Mouse (Mus musculus): ENCODE measurements around the gene Tada2a.

Gene Tada2a

DNA sequence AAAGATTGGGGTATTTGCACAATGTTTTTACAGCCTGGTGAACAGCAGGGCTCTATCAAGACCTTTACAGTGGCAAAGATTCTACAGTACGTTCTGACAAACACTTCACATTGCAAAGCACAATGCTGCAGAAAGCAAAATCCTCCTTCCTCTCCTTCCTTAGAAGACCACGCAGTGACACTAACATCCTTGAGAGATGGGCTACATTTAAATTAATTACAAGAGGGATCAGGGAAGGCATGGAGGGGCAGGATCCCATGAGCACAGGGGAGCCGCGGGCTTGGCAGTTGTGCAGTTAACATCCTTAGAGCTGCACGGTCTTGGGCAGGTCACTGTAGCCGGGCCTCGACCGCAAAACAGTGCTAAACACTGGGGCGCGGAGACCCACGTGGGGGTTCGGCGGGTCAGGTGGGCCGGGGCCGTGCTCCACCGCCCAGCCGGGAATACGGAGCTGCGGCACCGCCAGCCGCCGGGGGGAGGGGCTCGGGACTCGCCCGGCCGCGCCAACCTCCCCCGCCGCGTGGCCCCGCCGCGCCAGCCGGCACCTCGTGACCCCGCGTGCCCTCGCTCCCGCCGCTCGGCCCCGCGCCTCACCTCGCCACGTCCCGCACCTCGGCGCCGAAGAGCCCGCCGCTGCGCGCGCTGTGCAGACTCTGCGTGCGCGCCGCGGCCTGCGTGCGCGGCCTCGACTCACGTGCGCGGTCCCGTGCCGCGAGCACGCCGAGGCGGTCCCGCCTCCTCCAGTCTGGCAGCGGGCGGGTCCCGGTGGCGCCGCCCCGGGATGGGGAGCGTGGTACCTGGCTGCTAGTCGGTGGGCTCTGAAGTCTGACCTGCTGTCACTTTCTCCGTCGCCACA is at the start of gene Tada2a, which contains the start of gene Acaca:
TSS of gene Tada2a (minus strand) at position 658 of the 856 bp plus-strand sequence.
TSS of gene Acaca (plus strand) at position 730 of the 856 bp plus-strand sequence.
- DNase-seq = peak; percentile 75

DNA sequence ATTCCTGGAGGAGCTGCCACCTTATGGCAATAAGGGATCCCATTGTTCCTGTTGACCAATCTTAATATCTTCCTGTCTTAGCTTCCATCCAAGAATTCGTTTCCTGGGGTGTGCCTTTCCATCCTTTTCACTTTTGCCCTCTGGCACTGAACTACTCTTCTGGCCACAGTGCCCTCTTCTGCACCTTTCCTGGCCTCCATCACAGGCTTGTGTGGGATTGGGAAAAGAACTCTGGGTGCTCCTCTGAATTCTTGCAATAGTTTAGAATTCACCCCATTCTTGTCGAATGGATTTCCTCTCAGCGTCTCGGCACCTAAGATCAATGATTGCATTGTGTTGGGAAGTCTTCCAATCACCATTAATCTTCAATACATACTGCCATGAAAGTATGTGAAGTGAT is 49.2 kb upstream of the Tada2a start:
- DNase-seq = no peak

DNA sequence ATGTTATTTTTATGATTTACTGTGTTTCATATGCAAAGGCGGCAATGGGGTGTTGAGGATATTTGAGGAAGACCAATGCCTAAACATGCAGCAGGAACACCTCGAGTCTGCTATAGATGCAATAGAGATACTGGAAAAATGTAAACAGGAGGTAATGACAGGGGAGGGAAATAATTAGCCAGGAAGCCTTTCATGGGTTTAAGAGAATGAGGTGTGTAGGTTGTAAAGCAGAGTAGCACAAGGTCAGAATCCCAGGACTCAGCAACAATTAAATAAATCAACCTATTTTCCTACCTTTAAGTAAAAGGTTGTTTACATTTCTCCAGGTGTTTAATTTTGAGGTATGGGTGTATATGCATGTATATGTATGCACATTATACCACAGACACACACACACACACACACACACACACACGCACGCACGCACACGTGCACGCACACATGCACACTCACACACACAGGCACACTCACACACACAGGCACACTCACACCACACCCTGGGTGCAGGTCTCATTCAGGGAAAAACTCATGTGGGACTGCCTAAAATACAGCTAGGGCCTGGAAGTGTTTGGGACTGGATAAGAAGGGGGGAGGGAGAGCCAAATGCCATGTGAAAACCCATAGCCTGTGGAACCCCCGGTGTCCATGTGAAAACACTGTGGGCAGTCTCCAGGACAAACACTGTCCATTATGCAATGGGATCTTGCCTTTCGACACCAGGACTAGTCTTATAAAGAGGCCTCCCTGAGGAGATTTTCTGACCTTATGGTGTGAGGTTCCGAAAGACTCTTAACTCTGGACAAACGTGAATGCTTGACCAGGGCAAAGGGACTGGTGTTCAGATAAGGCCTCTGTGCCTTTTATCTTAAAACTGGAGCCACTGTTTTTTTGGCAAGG is 43.4 kb upstream of the Tada2a start:
- DNase-seq = no peak

DNA sequence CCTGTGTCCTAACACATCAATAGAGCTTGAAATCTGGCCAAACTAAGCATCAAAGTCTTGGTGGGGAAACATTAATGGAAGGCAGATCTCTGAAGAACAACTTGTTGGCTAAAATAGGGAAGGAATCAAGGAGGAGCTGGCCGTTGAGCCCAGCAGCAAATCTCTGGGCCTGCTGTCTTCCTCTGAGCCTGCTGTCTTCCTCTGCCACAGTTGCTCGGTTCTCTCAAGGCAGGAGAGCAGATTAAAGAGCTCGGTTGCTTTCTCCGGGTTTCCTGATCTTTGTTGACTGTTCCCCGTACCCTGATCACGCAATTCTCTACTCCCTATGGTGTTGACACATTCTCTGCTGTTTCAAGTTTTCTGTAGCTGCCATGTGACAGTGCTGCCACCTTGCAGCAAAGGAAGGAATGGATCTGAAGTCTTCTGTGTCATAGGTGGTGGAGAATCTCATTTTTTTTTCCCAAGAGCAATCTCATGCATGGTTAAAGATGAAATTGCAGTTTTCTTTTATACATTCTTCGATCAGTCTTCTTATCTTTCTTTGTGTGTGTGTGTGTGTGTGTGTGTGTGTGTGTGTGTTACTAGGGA is 39.4 kb upstream of the Tada2a start:
- DNase-seq = peak; percentile 51

DNA sequence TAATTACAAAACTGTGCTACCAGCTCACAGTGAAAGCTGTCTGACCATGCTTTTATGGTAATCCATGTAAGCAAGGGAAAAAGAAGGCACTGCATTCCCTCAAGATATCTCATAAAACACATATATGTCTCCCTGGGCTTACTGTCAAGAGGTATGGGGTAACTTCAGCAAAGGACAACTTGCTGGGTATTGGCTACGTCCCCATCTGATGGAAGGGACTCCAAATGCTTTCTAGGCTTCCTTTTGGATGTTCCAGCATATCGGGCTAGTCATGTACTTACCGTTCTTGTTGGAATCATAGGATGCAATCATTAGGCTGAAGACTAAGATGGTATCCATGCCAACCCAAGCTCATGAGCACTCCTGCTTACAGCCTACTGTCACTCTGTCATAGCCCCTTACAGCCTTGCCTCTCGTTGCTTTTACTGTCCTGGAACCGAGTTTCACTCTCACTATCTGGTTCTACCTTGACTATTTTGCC is 37.7 kb upstream of the Tada2a start, which contains the start of gene Gm11437:
TSS of gene Gm11437 (minus strand) at position 431 of the 481 bp plus-strand sequence.
- DNase-seq = no peak

DNA sequence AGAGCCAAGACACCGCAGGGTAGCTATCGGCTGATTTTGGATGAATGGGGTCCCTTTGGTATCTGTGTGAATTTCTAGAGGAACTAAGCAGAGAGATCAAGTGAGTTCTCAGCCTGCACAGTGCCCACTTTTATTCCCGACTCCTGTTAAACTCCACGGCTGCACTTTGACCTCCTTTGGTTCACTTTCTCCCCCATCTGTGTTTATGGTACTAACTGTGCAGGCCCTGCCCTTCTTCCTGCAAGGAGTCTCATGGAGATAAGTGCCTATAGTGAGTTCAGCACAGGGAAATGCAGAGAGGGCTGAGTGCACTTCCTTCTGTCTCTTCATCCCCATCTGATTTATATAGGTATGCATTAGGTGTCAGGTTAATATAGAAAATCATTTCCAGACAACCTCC is 35.2 kb upstream of the Tada2a start:
- no peak for DNase-seq

DNA sequence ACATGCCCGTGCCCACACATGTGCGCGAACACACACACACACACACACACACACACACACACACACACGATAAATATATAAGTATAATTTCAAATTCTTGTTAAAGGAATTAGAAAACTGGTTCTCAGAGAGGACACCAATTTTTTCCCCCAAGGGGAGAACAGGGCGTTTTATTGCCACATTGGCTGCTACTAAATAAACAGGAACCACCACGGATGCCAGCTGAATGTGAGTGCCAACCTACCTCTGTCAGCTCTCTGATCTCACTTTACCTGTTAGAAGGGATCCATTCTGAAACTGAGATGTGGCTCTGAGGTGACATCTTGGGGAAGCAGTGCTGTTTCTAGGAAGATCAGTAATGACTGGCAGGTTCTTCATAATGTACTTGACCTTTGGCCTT is 34.7 kb upstream of the Tada2a start:
- no peak for DNase-seq

DNA sequence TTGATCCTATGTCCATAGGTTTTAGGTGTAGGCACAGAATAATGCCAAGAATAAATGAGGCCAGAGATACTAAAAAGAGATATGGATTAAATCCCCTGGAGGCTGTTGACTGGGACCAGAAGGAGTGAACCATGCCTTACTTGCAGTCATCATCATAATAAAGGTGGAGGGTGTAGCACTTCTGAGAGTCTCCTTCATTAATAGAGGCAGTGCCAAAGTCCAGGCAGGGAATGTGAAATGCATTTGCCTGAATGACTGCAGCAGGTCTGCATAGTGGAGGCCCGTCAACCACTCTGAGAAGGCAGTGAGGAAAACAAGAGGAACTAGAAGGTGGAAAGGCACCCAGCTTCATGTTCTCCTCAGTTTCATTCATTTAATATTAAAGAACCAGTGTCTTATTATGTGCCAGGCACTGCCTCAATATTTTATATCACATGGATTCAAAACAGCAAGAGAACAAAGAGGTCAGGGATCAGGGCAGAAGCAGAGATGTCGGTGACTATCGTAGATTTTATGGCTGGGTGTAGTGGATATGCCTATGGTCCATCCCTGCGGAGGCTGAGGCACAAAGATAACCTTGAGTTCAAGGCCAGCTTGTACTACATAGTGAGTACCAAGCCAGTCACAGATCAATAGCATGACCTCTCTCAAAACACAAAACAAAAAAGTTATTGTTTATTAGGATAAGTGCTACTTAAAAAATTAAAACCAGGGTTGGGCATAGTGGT is 27.3 kb upstream of the Tada2a start:
- no peak for DNase-seq

DNA sequence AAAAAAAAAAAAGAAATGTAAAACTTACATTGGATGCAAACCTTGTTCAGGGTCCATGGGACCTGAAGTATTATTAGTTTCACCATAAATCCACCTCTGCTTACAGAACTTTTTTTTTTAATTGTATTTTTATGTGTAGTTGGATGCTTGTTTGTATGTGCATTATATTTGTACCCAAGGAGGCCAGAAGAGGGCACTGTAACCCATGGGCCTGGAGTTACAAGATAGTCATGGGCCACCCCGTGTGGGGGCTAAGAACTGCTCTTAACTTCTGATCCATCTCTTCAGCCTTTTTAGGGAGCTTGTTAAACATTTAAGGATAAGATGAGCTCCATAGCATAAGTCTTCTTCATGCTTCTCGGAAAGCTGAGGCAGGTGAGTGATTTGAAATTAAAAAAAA is 21.5 kb upstream of the Tada2a start:
- no peak for DNase-seq

DNA sequence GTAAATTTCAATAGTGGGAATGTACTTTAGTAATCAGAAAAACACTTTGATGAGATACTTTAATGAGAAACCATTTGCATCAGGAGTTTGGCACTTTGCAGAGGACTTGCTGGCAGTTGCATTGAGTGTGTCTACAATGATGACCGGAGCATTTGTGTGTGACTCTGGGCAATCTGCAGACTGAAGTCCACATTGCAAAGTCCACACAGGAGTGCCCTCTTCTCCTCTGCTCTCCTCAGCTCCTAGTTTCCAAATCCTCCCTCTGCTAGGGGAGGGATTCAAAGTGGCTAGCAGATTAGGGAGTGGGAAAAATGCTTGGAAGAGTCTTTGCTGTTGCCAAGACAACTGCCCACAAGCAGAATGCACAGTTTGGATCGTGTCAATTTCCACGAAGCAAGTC is 16.7 kb upstream of the Tada2a start:
- no peak for DNase-seq

DNA sequence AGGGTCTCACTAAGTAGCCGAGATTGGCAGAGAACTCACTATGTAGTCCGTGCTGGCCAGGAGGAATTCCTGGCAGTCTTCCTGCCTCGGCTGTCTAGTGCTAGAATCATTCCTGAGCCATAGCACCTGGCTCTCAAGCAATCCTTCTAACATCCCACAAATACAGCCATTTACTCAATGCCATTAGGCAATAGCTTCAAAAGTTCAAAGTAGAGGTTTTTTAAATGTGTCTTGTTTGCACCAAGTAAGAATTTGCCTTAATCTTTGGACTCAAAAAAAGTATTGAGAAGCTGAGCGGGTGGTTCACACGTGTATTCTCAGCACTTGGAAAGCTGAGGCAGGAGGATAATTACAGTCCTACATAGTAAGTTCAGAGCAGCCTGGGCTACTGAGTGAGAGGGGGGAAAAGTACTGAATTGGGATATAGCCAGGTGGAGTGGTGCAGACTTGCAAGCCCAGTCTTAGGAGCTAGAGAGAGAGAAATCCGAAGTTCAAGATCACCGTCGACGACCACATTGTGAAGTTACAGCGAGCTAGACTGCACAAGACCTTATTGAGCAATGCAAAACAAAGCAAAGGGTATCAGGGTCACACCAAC is 15.9 kb upstream of the Tada2a start:
- no peak for DNase-seq

DNA sequence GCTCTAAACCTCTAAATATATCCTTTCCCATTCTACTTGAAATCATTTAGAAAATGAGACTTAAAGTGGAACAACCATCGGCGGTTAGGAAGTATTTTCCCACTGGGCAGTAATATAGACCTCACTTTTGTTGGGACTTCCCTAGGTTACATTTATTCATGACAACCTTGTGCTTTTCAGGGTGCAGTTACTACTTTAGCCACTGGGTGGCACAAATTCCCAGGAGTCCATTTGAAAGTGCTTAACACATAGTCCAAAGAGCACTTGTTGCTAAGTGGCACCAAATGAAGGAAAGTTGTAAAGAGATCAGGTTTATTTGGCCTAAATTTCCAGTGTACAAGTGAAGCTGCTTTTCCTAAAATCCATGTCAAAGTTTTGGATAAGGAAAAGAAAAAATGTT is 12.4 kb upstream of the Tada2a start:
- DNase-seq = peak; percentile 28

DNA sequence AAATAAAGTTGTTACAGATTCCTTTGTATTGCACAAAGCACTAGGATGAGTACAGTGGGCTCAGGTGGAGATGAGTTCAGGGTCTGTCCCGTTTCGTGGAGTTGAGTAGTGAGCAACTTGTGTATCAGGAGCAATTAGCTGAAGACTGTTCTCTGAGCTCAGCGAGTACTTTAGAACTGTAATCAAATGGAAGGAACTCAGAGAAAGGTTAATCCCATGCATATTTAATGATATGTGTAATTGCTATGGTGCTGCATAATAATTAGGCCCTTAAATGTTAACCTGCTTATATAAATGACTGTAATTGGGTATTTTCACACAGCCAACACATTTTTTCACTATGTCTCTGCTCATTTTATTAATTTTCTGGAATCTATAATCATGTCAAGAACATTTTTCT is 7.1 kb upstream of the Tada2a start:
- no peak for DNase-seq

DNA sequence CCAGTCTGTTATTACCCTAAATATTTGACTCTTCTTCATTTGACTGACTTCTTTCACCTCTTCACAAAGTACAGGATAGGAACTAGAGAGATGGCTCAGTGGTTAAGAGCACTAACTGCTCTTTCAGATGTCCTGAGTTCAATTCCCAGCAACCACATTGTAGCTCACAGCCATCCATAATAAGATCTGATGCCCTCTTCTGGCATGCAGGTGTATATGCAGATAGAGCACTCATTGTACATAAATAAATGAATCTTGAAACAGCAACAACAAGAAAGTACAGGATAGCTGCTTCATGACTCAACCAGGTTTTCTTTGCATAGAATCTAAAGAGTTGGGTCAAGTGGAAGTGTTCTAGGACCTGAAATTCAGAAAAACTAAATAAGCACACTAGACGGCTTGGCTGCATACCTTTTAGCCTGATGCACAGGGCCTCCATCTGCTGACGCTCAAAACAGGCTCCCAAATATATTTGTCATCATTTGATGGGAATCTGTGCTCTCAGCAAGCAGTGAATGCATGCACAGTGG is 5.0 kb upstream of the Tada2a start:
- DNase-seq = no peak

DNA sequence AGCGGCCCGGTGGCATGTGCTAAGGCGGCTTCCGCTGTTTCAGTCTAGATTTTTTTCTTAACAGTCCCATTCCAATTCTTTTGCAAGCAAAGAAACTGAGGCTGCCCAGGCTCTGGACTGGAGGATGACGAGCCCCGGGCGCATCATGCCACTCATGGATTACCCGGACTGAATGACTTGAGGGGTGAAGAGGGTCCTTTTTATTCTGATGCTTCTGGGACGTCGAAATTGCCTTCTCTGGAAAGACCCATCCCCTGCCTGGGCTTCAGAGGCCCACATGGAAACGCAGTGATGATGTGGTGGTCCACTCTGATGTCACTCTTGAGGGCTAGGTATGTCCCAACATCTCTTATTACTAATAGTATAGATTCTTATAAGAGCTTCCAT is 392 bp upstream of the Tada2a start:
- DNase-seq = no peak

DNA sequence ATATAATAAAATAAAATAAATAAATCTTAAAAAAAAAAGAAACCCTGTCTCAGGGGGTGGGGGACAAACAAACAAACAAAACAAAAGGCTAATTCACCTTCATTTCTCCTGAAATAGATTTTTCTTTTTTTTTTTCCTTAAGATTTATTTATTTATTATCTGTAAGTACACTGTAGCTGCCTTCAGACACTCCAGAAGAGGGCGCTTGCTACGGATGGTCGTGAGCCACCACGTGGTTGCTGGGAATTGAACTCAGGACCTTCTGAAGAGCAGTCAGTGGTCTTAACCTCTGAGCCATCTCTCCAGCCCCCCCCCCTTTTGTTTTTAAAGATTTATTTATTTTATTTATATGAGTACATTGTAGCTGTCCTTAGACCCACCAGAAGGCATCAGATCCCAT is 1.4 kb downstream of the Tada2a start:
- DNase-seq = no peak

DNA sequence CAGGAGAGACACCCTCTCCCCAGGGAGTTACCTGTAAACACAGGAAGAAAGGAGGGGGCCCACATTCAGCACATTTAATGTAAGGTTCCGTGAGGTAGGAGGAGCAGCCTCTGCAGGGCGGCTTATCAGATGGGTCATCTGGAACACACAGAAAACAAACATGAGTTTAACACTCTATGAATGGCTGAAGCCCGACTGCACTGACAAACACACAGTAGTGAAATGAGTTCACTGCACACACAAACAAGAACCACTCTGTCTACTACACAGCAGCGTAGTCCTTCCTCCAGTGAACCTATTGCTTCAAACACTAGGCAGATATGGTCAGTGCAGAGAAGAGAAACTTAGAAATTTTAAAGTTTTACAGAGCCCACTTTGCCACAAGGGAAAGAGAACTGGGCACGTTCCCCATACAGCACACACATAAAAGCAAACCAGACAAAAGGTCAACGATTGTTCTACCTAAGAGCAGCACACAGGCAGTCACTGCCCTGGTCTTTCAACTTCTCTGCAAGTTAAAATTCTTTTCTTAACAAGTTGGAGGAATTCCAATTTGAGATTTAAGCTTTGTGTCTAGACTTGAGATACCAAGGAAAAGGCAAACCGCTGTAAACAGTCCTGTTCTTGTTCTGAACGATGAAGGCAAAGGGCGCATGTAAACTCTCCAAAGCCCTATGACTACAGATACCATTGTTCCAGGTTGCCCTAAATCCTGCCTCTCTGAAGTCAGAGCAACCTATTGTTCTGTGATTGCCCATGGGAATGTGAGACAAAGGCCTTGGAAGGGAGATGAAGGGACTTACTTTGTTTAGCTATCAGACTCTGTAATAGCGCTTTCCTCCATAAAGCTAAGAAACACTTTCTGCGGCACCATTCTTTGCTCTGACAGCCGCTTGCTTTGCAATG is 8.1 kb downstream of the Tada2a start:
- DNase-seq = no peak

DNA sequence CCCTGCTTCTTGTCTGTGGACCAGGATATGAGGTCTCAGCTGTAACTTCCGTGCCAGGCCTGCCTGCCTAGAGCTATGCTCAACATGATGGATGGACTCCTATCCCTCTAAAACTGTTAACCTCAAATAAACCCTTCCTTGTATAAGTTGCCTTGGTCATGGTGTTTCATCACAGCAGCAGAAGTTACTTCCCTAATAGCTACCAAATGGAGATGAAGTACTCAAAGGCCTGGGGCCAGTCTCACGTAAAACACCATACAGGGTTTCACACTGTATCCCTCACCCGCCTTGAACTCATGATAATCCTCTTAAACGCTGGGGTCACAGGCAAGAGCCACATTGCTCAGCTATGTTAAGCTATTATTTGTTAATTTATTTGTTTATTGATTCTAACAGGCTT is 12.0 kb downstream of the Tada2a start:
- no peak for DNase-seq

DNA sequence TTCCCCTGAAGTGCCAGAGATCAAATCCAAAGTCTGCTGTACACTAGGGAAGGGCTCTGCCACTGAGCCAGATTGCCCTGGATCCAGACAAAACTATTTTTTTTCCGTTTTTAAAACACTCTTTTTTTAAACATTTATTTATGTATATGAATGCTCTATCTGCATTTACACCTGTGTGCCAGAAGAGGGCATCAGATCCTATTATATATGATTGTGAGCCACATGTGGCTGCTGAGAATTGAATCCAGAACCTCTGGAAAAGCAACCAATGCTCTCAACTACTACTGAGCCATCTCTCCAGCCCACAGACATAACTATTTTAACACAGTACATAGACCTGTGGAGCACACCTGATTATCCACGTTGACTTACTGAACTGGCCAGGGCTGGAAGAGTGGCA is 13.2 kb downstream of the Tada2a start:
- no peak for DNase-seq

DNA sequence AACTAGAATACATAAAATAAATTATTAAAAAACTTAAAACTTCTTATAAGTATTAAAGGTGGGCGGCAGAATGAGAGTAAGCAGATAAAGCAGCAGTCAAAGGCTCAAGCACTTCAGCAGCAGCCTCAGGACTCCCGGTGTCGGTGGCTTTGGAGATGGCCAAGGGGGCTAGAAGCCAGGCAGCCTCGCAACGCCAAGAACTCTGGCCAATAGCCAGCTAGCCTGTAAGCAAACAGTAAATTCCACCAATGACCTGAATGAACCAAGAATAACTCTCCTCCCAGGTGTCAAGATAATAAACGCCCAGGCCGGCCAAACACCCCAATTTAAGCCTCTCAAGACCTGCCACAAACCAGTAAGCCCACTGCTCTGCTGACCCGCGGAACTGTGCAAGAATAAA is 13.8 kb downstream of the Tada2a start:
- DNase-seq = no peak

DNA sequence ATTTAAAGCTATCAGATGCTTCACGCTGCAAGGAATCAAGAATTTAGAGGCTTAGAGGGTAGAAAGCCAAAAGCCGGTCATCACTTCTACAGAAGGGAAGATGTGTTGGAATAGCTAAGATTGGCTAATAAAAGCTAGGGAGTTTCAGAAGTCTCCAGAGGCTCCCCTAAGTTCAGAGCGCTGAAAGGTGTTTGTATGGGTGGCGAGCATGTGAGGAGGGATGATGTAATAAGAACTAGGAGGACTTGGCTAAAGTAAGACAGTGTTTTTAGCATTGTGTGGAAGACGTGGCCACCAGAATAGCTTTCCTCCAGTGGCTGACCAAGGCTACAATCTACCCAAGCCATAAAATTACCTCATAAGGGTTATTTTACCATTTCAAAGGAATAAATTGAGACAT is 15.8 kb downstream of the Tada2a start:
- DNase-seq = no peak

All from layer of hippocampus, adult 9-11 months (tissue).